Mouse (Mus musculus): Measurements from ENCODE around the gene Vnn1. TPM values are rescaled to one million over a fixed set of nuclear protein-coding genes. Genes with fewer than 3 reads are reported as not detected.

Vnn1 gene
- total RNA-seq, 2 experiments from 2014 or later = 0.20 TPM; not detected in 1

- TF ChIP-seq CTCF (conservative IDR thresholded peaks at IDR 0.05) = no peak
- DNase-seq (ENCODE audit: low spot score in 2 of 2) = no peak
- no peak overlapping the region for H3K27ac ChIP-seq
- no peak overlapping the region for H3K4me3 ChIP-seq
Observed at GRCm38 (mm10) chr10:23922468-23922867, 28.0 kb downstream of the Vnn1 start.

DNA sequence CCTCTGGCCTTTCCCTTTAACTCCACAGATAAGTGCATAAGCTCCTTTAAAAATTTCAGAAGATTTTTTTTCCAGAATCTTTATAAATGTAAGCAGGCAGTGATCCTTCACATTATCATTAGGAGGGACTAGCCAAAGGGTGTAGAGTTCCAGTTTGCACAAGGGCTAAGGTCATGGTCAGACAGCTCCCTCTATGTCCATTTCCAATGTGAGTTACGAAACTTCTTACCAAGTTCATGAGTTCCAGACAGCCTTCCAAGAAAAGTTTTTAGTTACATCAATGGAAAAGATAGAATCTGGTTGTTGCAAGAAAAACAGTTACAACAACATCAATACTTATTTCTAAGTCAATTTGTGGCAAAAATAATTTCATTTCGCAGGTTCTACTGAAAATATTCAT is 29.5 kb downstream of the Vnn1 start:
- Histone ChIP-seq H3K27ac (no peak overlapping the region), H3K4me3 (no peak overlapping the region)
- no peak for TF ChIP-seq CTCF (conservative IDR thresholded peaks at IDR 0.05)
- no peak for DNase-seq (ENCODE audit: low spot score in 2 of 2)

GRCm38 (mm10) chr10:23937613-23938012 is 43.1 kb downstream of the Vnn1 start:
- no peak overlapping the region for H3K4me3 ChIP-seq
- H3K27ac ChIP-seq = no peak overlapping the region
- no peak for DNase-seq (ENCODE audit: low spot score in 2 of 2)
- TF ChIP-seq CTCF (conservative IDR thresholded peaks at IDR 0.05) = no peak

- no peak within 1 kb of the TSS for H3K4me3 ChIP-seq
- no peak for TF ChIP-seq CTCF (conservative IDR thresholded peaks at IDR 0.05)
- no peak for DNase-seq (ENCODE audit: low spot score in 2 of 2)
- no peak within 1 kb of the TSS for H3K27ac ChIP-seq
Observed at GRCm38 (mm10) chr10:23938312-23938711, 43.8 kb downstream of the Vnn1 start, which contains the start of gene Taar2. Gene Taar2 (plus strand): TSS chr10:23938572.

DNA sequence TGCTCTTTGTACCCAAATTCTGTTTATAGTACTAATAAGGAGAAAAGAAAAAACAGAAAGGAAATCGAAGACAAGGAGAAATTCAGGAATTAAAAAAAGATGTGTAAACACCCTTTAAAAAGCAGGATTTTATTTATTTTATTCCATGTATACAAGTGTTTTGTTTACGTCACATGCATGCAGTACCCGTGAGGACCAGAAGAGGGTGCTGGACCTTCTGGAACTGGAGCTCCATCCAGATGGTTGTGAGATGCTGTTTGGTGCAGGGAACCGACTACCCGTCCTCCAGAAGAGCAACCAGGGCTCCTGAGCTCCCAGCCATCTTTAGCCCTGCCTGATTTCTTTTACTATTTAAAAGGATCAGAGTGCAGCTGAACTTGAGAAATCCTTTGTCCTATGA is 48.0 kb downstream of the Vnn1 start:
- no peak overlapping the region for H3K4me3 ChIP-seq
- H3K27ac ChIP-seq = no peak overlapping the region
- peak; percentile 64 for TF ChIP-seq CTCF (conservative IDR thresholded peaks at IDR 0.05)
- no peak for DNase-seq (ENCODE audit: low spot score in 2 of 2)

GRCm38 (mm10) chr10:23948026-23948425 is 53.5 kb downstream of the Vnn1 start:
- H3K4me3 ChIP-seq = no peak overlapping the region
- H3K27ac ChIP-seq = no peak overlapping the region
- TF ChIP-seq CTCF (conservative IDR thresholded peaks at IDR 0.05) = no peak
- no peak for DNase-seq (ENCODE audit: low spot score in 2 of 2)

DNA sequence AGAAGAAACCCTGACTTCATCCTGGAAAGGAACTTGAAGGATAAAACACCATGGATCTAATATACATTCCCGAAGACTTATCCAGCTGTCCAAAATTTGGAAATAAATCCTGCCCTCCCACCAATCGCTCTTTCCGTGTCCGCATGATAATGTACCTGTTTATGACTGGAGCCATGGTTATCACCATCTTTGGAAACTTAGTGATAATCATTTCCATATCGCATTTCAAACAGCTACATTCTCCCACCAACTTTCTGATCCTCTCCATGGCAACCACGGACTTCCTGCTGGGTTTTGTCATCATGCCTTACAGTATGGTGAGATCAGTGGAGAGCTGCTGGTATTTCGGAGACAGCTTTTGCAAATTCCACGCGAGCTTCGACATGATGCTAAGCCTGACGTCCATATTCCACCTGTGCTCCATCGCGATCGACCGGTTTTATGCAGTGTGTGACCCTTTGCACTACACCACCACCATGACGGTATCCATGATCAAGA is 55.1 kb downstream of the Vnn1 start, which contains the start of gene Taar3:
TSS of gene Taar3 (plus strand) at position 51 of the 498 bp plus-strand sequence.
- DNase-seq (ENCODE audit: low spot score in 2 of 2) = peak in 1 of 2 experiments; percentile 41
- no peak within 1 kb of the TSS for H3K27ac ChIP-seq
- TF ChIP-seq CTCF (conservative IDR thresholded peaks at IDR 0.05) = no peak
- no peak within 1 kb of the TSS for H3K4me3 ChIP-seq

- H3K4me3 ChIP-seq = no peak overlapping the region
- H3K27ac ChIP-seq = no peak overlapping the region
- no peak for DNase-seq (ENCODE audit: low spot score in 2 of 2)
- no peak for TF ChIP-seq CTCF (conservative IDR thresholded peaks at IDR 0.05)
Observed at GRCm38 (mm10) chr10:23951714-23952113, 57.2 kb downstream of the Vnn1 start.

Other genes with a start within 250 kb of the Vnn1 start
- gene Rps12, start 107.4 kb upstream of the Vnn1 start, total RNA-seq (2021) = 100 to 1,000 TPM; 201 to 281 TPM
- gene Slc18b1, start 97.7 kb upstream of the Vnn1 start, total RNA-seq (2021) = 10 to 100 TPM; 28.1 to 31.2 TPM
- gene Vnn3, start 43.2 kb upstream of the Vnn1 start, total RNA-seq (2021) = under 1 TPM in 1 of 2 experiments, not detected in 1; 0.26 TPM
- not detected for gene Taar1, start 25.7 kb downstream of the Vnn1 start, total RNA-seq (2021)
- gene Taar2, start 43.9 kb downstream of the Vnn1 start, total RNA-seq (2021) = not detected
- gene Taar3, start 54.9 kb downstream of the Vnn1 start, total RNA-seq (2021) = not detected
- gene Taar4, start 65.8 kb downstream of the Vnn1 start, total RNA-seq (2021) = not detected
- not detected for gene Taar5, start 76.0 kb downstream of the Vnn1 start, total RNA-seq (2021)
- not detected for gene Taar6, start 91.0 kb downstream of the Vnn1 start, total RNA-seq (2021)
- gene Taar7a, start 98.8 kb downstream of the Vnn1 start, total RNA-seq (2021) = not detected
- gene Taar7b, start 105.3 kb downstream of the Vnn1 start, total RNA-seq (2021) = not detected
- gene Taar7d, start 132.5 kb downstream of the Vnn1 start, total RNA-seq (2021) = not detected
- not detected for gene Taar7e, start 142.9 kb downstream of the Vnn1 start, total RNA-seq (2021)
- not detected for gene Taar7f, start 154.8 kb downstream of the Vnn1 start, total RNA-seq (2021)
- gene Taar8a, start 181.8 kb downstream of the Vnn1 start, total RNA-seq (2021) = not detected
- not detected for gene Taar8b, start 197.6 kb downstream of the Vnn1 start, total RNA-seq (2021)
- not detected for gene Taar8c, start 207.2 kb downstream of the Vnn1 start, total RNA-seq (2021)
- gene Taar9, start 214.8 kb downstream of the Vnn1 start, total RNA-seq (2021) = not detected

All from layer of hippocampus, adult 2 months (tissue).